Mouse (Mus musculus) olfactory bulb, adult 2 months (tissue): Measurements from ENCODE around the gene Ciapin1.

ENCODE experiments used
- CTCF ChIP-seq: fragments of 200-500 bp; IDR thresholded peaks from 2 replicates; pipeline ENCODE4 v1.5.1; 2012; ENCODE audit warnings: low read depth, mild to moderate bottlenecking, low read length, moderate library complexity; ENCODE audit not compliant: insufficient read depth
- POLR2A ChIP-seq: fragments of 200-500 bp; IDR thresholded peaks from 2 replicates; pipeline ENCODE4 v1.6.1; 2012; ENCODE audit warnings: mild to moderate bottlenecking, low read depth, low read length, moderate library complexity; ENCODE audit not compliant: insufficient read depth

DNA sequence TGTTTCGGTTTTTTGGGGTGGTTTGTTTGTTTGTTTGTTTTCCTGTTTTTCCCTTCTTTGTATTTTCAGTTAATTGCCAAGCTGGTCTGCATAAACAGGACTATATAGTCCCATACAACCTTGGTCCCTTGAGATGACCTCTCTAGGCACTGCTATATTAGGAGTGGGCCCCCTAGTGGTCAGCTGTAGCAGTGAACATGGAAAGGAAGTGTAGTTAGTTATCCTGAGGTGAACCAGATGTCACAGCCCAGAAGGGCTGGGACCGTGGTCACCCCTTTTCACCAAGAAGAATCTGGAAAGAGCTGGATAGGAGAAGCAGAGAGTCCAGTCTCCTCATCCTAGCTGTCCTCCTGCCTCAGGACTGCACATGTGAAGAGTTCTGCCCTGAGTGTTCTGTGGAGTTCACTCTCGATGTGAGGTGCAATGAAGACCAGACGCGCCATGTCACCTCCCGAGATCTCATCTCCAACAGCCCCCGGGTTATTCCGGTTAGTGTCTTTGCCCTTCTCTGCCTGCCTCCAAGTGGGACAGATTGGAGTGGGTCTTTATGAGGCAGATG, 23.3 kb upstream of the Ciapin1 start:
- TF ChIP-seq POLR2A, result no peak
- TF ChIP-seq CTCF, result no peak
